Mouse (Mus musculus) duodenum, adult 2 months (tissue): ENCODE measurements around the gene Il17a. TPM values are rescaled to one million over a fixed set of nuclear protein-coding genes. Genes with fewer than 3 reads are reported as not detected.

Experiments used
- polyA plus RNA-seq: library from polyadenylated mRNA; depleted of rRNA; stranded (reverse); fragments of >200 nt; gene quantifications from 2 replicates; pipeline ENCODE4 v1.2.3, GENCODE M21; 2012; ENCODE audit warnings: low replicate concordance; rRNA removed

The Il17a gene
- 0.12 TPM in 1 of 2 replicates, not detected in the other for polyA plus RNA-seq

DNA sequence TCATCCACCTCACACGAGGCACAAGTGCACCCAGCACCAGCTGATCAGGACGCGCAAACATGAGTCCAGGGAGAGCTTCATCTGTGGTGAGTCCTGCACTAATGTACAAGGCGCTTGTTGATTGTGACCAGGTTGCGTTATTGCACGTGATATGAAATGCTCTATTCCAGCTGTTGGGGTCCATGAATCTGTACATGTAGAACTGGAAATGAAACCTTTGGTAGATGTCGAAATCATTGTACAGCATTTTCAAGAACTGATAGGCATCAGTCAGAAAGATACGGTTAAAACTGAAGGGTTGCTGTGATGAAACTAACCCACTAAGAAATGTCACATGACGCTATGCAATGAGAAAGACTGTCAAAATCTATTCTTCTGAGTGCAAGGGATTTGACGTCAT is at the start of gene Il17a:
Gene Il17a, plus strand, starts transcription at position 3 of the 400 bp plus-strand sequence.

Other genes with a start within 250 kb of the Il17a start
- gene Pkhd1, start 112.8 kb upstream of the Il17a start, polyA plus RNA-seq: 0.02 and 0.09 TPM in 2 replicates
- not detected in 2 replicates for gene Il17f, start 59.7 kb downstream of the Il17a start, polyA plus RNA-seq
- 6.0 and 6.4 TPM in 2 replicates for gene Mcm3, start 89.4 kb downstream of the Il17a start, polyA plus RNA-seq
- 3.0 and 21.0 TPM in 2 replicates for gene Paqr8, start 159.7 kb downstream of the Il17a start, polyA plus RNA-seq
- gene Efhc1, start 220.7 kb downstream of the Il17a start, polyA plus RNA-seq: 0.14 and 0.15 TPM in 2 replicates